Mouse (Mus musculus) midbrain, embryonic 11.5 days (tissue): Measurements from ENCODE around the gene Mei1. TPM values are rescaled to one million over a fixed set of nuclear protein-coding genes. Genes with fewer than 3 reads are reported as not detected.
A peak's percentile ranks its signal among the peaks of the same experiment; 100 is the strongest.

Experiments used
- ATAC-seq: fragments of 200-750 bp; cut with Nextera tagmentation; 2 replicates; pipeline ENCODE4 v1.8.0; 2017; ENCODE audit warnings: moderate TSS enrichment, moderate library complexity; ENCODE audit not compliant: low FRiP score
- DNase-seq: peaks from one replicate; pipeline ENCODE4 v3.0.0; 2015; ENCODE audit warnings: low spot score; ENCODE audit errors: missing footprints
- H3K27ac ChIP-seq: fragments of 300-500 bp; sonication (generic); 2 replicates; pipeline ENCODE4 v1.5.1; 2014; ENCODE audit warnings: low read depth, low read length
- H3K27me3 ChIP-seq: fragments of 300-500 bp; sonication (generic); 2 replicates; pipeline ENCODE4 v1.6.1; 2014; ENCODE audit warnings: mild to moderate bottlenecking, low read length, moderate library complexity, mixed read lengths; ENCODE audit not compliant: control insufficient read depth, insufficient read depth
- H3K36me3 ChIP-seq: fragments of 300-500 bp; sonication (generic); 2 replicates; pipeline ENCODE4 v1.6.1; 2014; ENCODE audit warnings: mild to moderate bottlenecking, low read length, moderate library complexity, mixed read lengths; ENCODE audit not compliant: control insufficient read depth, insufficient read depth
- H3K4me1 ChIP-seq: fragments of 300-500 bp; sonication (generic); 2 replicates; pipeline ENCODE4 v1.6.1; 2014; ENCODE audit warnings: low read length; ENCODE audit not compliant: control insufficient read depth, insufficient read depth
- H3K4me2 ChIP-seq: fragments of 300-500 bp; sonication (generic); 2 replicates; pipeline ENCODE4 v1.6.1; 2014; ENCODE audit warnings: mild to moderate bottlenecking, moderate library complexity
- H3K4me3 ChIP-seq: fragments of 300-500 bp; sonication (generic); 2 replicates; pipeline ENCODE4 v1.5.1; 2014; ENCODE audit warnings: low read depth, low read length
- H3K9ac ChIP-seq: fragments of 300-500 bp; sonication (generic); 2 replicates; pipeline ENCODE4 v1.6.1; 2014; ENCODE audit warnings: low read length
- H3K9me3 ChIP-seq: fragments of 300-500 bp; sonication (generic); 2 replicates; pipeline ENCODE4 v1.6.1; 2016; ENCODE audit warnings: low read length; ENCODE audit not compliant: control insufficient read depth
- WGBS: fragments of 180-500 bp; shearing (Covaris S2); extraction: QIAGEN DNeasy Blood & Tissue Kit; methylation state at CpG from one replicate; pipeline ENCODE4 v1.1.7; 2014; 5-methylcytosine and 5-hydroxymethylcytosine counted together
- polyA plus RNA-seq: library from polyadenylated mRNA; unstranded; fragments of >200 nt; fragmentation: Nextera tagmentation; extraction: Ambion mirVana; gene quantifications from 2 replicates; pipeline ENCODE4 v1.2.1, GENCODE M21; 2014

Mei1 gene
- polyA plus RNA-seq, 1 experiment from 2014 or later, result not detected

DNA sequence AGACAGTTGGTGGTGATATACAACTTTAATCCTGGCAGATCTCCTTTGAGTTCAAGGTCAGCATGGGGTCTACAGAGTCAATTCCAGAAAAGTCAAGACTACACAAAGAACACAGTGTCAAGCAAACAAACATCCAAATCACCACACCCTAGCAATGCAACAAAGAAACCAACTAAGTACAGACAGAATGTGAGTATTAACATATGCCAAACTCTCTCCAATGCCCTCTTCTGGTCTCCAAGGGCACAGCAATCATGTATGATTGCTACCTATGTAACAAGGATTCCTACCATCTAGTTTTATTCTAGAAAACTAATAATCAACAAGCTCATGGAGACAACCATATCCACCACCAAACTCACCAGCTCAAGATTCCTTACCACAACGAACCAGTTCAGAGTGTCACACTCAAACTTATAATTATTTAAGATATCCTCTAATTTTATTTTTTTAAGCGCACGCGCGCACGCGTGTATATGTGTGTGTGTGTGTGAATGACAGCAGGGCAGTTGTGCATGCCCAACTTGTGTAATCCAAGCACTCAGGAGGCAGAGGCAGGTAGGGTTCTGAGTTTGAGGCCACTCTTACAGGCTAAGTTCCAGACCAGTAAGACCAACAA lies 25.5 kb upstream of the Mei1 start:
- no peaks in the 10 kb centered on the region for H3K27me3 ChIP-seq
- no peaks in the 10 kb centered on the region for H3K9me3 ChIP-seq
- H3K27ac ChIP-seq, result no peak overlapping the region
- no peak overlapping the region for H3K9ac ChIP-seq
- DNase-seq (peak; percentile 81), ATAC-seq (no peak)
- H3K4me2 ChIP-seq, result no peak overlapping the region
- H3K36me3 ChIP-seq, result peaks cover 19% of the 10 kb centered on the region
- WGBS, result 99% methylated on average over 7 of the region's 7 CpGs
- no peak overlapping the region for H3K4me3 ChIP-seq
- peaks cover 9% of the 10 kb centered on the region for H3K4me1 ChIP-seq

DNA sequence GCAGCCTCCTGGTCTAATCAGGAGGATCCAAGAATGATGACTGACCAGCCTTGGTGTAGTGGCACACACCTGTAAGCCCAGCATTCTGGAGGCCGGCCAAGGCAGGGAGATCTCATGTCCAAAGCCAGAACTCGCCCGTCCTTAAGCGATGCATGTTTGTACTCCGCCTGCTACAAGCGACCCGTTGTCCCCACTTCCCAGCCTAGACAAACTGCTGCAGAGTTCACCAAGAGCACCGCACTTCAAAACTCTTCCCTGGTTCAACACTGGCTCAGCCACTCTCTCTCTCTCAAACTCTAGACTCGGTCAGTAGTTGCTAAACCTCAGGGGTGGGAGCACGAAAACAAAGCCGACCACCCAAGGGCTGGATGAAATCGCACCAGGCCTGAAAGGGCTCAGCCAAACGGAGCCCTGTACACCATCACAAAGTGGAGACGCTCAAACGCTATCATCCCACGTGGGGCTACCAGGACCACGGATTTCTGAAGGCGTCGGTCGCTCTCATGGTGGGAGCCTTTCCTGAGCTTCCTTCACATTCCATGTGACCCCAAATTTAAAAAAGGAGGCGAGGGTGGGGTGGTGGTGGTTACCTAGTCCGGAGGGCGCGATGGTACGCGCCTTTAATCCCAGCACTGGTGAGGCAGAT lies 23.4 kb upstream of the Mei1 start:
- peak overlapping the region; percentile 95 for H3K9ac ChIP-seq
- H3K4me1 ChIP-seq, result peaks cover 9% of the 10 kb centered on the region
- H3K27ac ChIP-seq, result no peak overlapping the region
- DNase-seq, result peak; percentile 89
- no peaks in the 10 kb centered on the region for H3K9me3 ChIP-seq
- peaks cover 8% of the 10 kb centered on the region; the same call in 1 of the 2 replicates for H3K36me3 ChIP-seq
- H3K27me3 ChIP-seq, result no peaks in the 10 kb centered on the region
- H3K4me3 ChIP-seq, result peak overlapping the region; percentile 99
- H3K4me2 ChIP-seq, result peak overlapping the region; percentile 91
- ATAC-seq, result peak; percentile 28; the same call in 1 of the 2 replicates
- 4% methylated on average over 26 of the region's 26 CpGs for WGBS

DNA sequence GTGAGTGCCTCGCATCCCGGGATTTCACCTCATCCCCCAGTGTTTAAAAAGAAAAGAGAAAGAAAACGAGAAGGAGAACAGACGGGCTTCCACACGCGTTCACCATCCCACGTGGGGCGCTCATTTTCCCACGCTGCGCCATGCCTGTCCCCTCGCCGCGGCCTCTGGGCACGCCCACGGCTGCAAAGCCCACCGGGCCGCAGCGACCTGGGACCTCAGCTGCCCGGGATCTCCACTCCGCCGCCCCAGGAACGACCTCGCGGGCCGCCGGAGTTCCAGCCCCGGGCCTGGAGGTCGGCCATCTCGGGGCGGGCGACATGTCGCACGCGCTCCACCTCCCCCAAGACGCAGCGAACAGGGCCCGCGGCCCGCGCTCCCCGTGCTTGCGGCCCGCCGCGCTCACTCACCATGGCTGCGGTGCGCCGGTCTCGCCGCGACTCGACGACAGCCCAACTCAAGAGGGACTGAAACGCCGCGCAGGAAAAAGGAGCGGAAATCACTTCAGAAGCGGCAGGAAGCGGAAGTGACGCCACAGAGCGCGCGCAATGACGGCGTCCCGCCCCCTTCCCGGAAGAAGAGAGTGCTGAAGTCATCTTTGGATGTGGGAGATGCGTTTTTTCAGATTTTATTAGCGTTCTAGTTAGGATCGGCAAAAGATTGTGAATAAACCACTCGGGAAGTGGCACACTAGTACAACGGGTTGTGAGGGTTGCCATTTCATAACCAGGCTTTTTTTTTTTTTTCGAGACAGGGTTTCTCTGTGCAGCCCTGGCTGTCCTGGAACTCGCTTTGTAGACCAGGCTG lies 22.5 kb upstream of the Mei1 start, which contains the start of gene Snu13:
Gene Snu13, minus strand, starts transcription at position 519 of the 804 bp plus-strand sequence.
- DNase-seq (peak; percentile 99), ATAC-seq (peak; percentile 91)
- WGBS, result under 1% methylated on average over 69 of the region's 74 CpGs
- Histone ChIP-seq H3K27me3 (no peaks in the 10 kb centered on the region), H3K36me3 (peaks cover 7% of the 10 kb centered on the region; the same call in 1 of the 2 replicates), H3K9ac (peak within 1 kb of the TSS; percentile 95), H3K4me3 (peak within 1 kb of the TSS; percentile 99), H3K27ac (peak within 1 kb of the TSS; percentile 65), H3K9me3 (no peaks in the 10 kb centered on the region), H3K4me1 (peaks cover 9% of the 10 kb centered on the region), H3K4me2 (peak within 1 kb of the TSS; percentile 91)

DNA sequence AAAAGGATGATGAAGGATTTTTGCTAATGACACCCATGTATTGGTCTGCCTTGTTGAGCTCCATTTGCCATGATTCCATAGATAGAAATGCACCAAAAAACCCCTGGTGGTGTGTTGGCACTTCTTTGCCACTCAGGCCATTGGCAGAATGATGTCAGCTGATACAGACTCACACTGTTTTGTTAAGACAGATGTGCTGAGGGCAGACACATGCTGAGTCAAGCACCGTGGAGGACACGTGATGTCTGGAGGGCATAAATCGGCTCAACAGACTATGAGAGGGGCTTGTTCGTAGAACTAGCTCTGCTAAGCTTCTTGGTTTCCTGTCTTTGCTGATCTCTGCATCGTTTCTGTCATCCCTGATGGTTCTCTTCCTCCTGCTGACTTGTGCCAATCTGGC lies 17.3 kb upstream of the Mei1 start:
- Histone ChIP-seq H3K36me3 (no peaks in the 10 kb centered on the region), H3K9ac (no peak overlapping the region), H3K9me3 (no peaks in the 10 kb centered on the region), H3K27ac (no peak overlapping the region), H3K27me3 (no peaks in the 10 kb centered on the region), H3K4me2 (no peak overlapping the region), H3K4me3 (no peak overlapping the region), H3K4me1 (no peaks in the 10 kb centered on the region)
- ATAC-seq (no peak), DNase-seq (no peak)
- 78% methylated on average over 5 of the region's 5 CpGs for WGBS

DNA sequence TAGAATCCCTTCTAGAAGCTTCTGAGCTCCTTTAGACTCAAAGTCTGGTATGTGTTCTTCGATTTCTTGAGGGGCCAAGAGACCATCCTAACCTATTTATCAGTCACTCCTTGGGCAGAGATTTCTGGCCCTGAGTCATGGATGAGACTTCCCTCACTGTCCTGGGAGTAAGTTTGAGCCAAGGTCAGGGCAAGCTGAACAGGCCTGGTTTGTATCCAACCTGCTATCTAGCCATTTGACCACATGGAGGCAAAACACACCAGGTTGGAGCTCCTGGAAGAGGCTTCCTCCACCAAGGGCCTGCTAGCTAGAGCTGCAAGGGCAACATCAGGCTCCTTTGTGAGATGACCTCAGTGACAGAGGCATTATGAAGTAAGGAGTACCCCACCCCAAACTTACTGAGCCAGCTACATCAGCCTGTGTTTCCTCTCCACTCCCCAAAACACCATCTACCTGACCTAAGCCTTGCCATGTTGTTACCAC lies 11.0 kb upstream of the Mei1 start, which contains the start of gene 4930407I10Rik:
Gene 4930407I10Rik, plus strand, starts transcription at position 433 of the 483 bp plus-strand sequence.
- Histone ChIP-seq H3K9me3 (no peaks in the 10 kb centered on the region), H3K27me3 (no peaks in the 10 kb centered on the region), H3K4me3 (no peak within 1 kb of the TSS), H3K4me2 (no peak within 1 kb of the TSS), H3K9ac (no peak within 1 kb of the TSS), H3K27ac (no peak within 1 kb of the TSS), H3K4me1 (no peaks in the 10 kb centered on the region), H3K36me3 (no peaks in the 10 kb centered on the region)
- DNase-seq (no peak), ATAC-seq (no peak)
- 78% methylated on average over 1 of the region's 1 CpGs for WGBS

DNA sequence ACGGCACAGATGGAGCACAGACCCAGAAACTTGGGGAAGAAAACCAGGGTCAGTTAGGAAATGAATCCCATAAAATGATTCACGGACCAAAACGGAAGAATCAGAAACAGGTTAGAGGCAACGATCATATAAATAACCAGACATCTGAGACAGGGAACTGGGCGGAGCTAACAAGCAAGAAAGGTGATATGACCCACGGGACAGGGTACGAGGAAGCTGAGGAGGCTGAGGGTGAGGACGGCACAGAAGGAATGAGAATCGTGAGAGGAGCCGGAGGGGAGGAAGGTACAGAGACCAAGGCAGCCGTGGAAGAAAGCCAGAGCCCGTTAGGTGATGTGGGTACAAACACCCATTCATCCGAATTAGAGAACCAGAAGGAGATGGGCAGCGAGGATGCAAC lies 5.9 kb upstream of the Mei1 start:
- H3K4me2 ChIP-seq, result no peak overlapping the region
- H3K27me3 ChIP-seq, result peaks cover 11% of the 10 kb centered on the region
- H3K4me3 ChIP-seq, result no peak overlapping the region
- DNase-seq, result no peak
- H3K27ac ChIP-seq, result no peak overlapping the region
- 76% methylated on average over 14 of the region's 14 CpGs for WGBS
- no peak overlapping the region for H3K9ac ChIP-seq
- H3K4me1 ChIP-seq, result no peaks in the 10 kb centered on the region
- H3K36me3 ChIP-seq, result no peaks in the 10 kb centered on the region
- ATAC-seq, result no peak
- no peaks in the 10 kb centered on the region for H3K9me3 ChIP-seq

DNA sequence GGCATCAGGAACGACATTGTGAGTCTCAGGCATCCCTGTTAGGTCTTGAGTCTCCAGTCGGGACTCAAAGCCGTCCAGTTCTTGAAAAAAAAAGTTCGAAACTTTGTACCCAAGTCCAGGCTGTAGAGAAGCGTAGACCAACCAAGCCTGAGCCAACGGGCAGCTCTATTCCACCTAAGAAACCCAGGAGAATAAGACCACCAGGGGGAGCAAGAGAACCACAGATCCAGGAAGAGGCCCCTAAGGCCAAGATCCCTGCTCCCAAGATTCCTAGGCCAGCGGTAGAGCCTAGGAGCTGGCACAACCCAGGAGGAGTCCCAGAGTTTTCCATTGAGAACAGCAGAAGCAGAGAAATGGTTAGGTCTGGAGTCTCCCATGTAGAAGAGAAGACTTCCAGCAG lies 4.3 kb upstream of the Mei1 start:
- no peak overlapping the region for H3K27ac ChIP-seq
- H3K4me3 ChIP-seq, result no peak overlapping the region
- no peaks in the 10 kb centered on the region; the same call in 1 of the 2 replicates for H3K9me3 ChIP-seq
- no peak overlapping the region for H3K9ac ChIP-seq
- DNase-seq (peak; percentile 96), ATAC-seq (peak; percentile 63; the same call in 1 of the 2 replicates)
- 21% methylated on average over 7 of the region's 7 CpGs for WGBS
- no peaks in the 10 kb centered on the region for H3K36me3 ChIP-seq
- H3K4me1 ChIP-seq, result no peaks in the 10 kb centered on the region
- H3K4me2 ChIP-seq, result no peak overlapping the region
- H3K27me3 ChIP-seq, result peaks cover 25% of the 10 kb centered on the region

DNA sequence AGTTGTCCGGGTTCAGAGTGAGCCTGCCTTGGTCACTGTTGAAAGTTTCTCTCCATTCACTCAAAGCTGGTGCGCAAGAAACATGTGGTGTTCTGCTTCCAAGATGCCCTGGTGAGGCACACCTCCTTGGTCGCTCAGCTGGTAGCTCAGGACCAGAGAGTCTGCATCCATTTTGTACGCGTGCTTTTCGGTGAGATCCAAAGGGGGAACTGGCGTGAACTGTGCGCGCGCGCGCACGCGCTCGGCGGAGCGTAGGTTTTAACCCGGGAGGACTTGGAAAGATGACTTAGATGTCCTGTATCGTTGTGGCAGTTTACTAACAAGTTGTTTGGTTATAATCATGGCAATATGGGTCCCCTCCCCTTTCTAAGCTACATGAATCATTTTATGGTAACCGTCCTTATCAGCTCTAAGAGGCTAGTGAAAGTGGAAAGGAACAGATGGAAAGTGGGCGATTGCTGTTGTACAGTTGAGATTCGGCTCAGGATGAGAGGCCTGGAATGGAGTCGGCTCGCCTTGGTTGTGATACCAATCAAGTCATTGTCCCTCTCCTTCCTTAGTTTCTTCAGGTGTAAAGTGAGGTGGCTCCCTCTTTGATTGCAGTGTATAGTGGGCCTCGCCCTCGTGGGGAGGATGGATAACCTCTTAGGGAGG lies 2.1 kb downstream of the Mei1 start:
- DNase-seq (peak; percentile 37), ATAC-seq (no peak)
- H3K36me3 ChIP-seq, result no peaks in the 10 kb centered on the region
- no peak overlapping the region for H3K4me3 ChIP-seq
- no peak overlapping the region for H3K9ac ChIP-seq
- H3K27ac ChIP-seq, result no peak overlapping the region
- no peak overlapping the region for H3K4me2 ChIP-seq
- WGBS, result 90% methylated on average over 26 of the region's 26 CpGs
- H3K9me3 ChIP-seq, result no peaks in the 10 kb centered on the region; the same call in 1 of the 2 replicates
- peaks cover 20% of the 10 kb centered on the region for H3K27me3 ChIP-seq
- no peaks in the 10 kb centered on the region for H3K4me1 ChIP-seq
